Mouse (Mus musculus): ENCODE data around the gene Vmn2r25. TPM values are rescaled to one million over a fixed set of nuclear protein-coding genes. Genes with fewer than 3 reads are reported as not detected.
"Not testable (repeated sequence)": the region's sequence is repeated elsewhere in the genome, so short reads cannot be mapped to it uniquely, and the experiment has no call there.

The Vmn2r25 gene
- not detected for total RNA-seq (2021)
- long read RNA-seq, experiment 1 = 0 reads
- long read RNA-seq, experiment 2 = 0 reads

DNA sequence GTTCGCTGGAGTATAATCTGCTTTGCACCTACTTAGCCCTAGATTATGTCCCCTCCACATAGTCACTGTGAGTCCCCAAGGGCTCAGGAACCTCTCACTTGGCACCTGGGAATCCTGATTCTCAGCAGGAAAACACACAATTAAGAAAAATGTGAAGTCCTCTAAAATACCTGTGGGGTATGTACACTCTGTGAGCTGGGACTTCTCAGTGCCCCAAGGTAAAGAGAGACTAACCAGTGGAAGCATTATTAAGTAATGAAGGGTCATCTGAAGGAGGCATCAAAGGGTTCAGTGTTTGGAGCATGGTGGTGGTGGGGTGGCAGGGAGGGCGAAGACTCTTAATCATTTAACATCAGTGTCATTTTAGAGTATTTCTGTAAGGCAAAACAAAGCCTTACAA lies at the start of gene Vmn2r25:
TSS of gene Vmn2r25 (minus strand) at position 101 of the 400 bp plus-strand sequence.
- DNase-seq; intact Hi-C loops (cut with DNase I): not testable (repeated sequence)

DNA sequence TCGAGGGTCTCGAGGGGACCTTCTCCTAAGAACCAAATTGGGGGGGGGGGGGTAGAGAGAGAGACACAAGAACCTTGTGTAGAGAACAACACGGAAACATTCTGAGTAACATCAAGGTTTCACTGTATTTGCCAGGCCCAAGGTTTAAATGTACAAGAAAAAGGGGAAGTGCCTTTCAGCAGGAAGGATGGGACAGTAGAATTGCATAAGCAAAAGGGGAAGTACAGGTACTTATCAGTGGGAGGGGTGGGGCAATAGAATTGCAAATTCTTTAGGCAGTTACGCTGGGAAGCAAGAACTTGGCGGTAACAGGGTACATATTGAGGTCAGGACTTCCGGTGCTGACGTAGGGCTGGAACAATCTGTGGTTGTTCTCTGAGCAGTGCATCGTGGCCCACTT lies 33.3 kb downstream of the Vmn2r25 start:
- no peak for DNase-seq
- intact Hi-C loops (cut with DNase I) = no loop called here

DNA sequence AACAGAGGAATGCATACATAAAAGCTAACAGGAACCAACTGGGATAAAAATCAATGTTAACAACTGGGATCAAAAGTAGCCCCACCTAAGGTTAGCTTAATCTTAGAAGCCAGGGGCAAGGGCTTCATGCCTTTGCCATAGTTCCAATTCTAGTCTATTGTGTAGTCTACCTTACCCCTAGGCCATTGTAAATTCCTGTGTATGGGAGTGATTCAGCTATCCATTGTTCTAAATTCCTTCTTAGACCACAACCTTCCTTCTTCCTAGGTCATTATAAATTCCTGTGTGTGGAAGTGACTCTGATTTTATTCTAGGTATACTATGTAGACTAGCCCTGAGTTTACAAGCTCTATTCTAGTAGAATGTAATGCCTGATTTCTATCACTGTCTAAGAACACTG lies 43.0 kb downstream of the Vmn2r25 start:
- intact Hi-C loops (cut with DNase I); DNase-seq: not testable (repeated sequence)

DNA sequence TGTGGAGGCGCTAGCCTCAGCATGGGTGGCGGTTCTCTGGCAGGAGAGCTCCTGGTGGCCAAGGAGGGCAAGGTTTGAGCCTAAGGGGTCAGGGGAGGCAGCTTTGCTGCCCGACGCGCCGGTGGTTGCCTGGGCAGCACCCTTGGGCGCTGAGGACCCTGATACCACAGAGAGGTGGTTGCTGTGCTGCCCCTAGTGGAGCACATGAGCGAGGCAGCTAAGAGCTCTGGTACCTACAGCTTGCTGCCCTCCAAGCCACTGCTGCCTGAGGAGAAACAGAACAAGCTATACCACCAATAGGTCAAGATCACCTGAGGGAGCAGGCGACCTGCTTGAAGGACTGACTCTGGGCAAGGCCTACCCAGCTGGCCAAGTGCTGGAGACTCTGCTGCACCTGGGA lies 59.5 kb downstream of the Vmn2r25 start:
- intact Hi-C loops (cut with DNase I) = no loop called here
- DNase-seq = no peak

DNA sequence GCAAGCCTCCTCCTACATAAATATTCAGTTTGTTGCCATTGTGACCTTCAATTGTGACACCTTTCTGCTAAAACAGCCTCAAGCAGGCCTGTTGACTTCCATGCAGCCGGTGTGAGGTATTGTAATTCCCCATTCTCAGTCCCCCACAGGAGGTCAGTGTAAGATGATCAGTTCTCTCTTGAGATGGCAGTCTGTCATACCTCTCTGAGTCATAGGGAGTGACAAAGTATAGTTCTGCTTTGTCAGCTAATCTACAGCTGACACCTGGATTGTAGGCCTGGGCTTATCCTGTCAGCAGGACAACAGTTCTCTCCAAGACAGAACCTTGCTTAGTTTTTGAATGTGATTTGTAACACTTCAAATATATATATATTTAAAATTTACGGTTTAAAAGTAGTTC lies 68.4 kb downstream of the Vmn2r25 start:
- intact Hi-C loops (cut with DNase I) = no loop called here
- DNase-seq = no peak

DNA sequence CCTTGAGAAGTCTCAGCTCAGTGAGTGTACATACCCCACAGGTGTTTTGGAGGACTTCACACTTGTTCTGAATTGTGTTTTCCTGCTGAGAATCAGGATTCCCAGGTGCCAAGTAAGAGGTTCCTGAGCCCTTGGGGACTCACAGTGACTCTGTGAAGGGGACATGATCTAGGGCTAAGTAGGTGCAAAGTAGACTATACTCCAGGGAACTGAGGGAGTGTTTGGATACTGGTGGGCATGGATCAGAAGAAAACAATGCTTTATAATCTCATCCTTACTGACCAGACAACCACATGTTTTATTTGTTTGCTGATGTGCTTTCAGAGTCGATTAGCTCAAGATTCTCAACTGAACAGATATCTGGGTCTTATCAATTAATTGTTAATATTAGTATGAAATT lies 74.7 kb downstream of the Vmn2r25 start, which contains the start of gene Vmn2r24:
TSS of gene Vmn2r24 (plus strand) at position 301 of the 400 bp plus-strand sequence.
- no peak for DNase-seq
- intact Hi-C loops (cut with DNase I) = no loop called here

Other genes with a start within 250 kb of the Vmn2r25 start
- gene Vmn2r22, start 202.7 kb downstream of the Vmn2r25 start, total RNA-seq (2021) = not detected
- gene Vmn2r23, start 150.8 kb downstream of the Vmn2r25 start, total RNA-seq (2021) = not detected
- not detected for gene Vmn2r24, start 74.6 kb downstream of the Vmn2r25 start, total RNA-seq (2021)
- not detected for gene Vmn2r26, start 171.1 kb upstream of the Vmn2r25 start, total RNA-seq (2021)